Mouse (Mus musculus): ENCODE data around the gene Fcgr4. TPM values are rescaled to one million over a fixed set of nuclear protein-coding genes. Genes with fewer than 3 reads are reported as not detected.
"Not testable (repeated sequence)": the region's sequence is repeated elsewhere in the genome, so short reads cannot be mapped to it uniquely, and the experiment has no call there.

The Fcgr4 gene
- polyA plus RNA-seq, 1 experiment, result 2.7 TPM

DNA sequence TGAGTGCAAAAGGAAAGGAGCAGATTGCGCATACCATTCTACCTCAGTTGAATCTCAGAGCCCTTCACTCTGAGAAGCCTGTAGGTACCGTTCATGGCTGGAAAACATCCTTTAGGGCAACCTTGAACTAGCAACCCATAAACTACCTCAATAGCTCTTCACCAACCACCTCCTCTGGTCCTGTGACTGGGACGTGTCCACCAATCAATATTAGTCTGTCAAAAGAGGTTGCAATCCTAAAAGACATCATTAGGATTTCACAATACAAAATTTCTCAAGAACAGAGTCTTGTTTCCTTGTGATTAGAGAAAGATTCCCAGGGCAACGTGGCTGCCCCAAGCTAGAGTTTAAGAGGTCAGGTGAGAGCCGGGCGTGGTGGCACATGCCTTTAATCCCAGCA lies 34.6 kb downstream of the Fcgr4 start:
- DNase-seq (ENCODE audit: low spot score), result no peak

DNA sequence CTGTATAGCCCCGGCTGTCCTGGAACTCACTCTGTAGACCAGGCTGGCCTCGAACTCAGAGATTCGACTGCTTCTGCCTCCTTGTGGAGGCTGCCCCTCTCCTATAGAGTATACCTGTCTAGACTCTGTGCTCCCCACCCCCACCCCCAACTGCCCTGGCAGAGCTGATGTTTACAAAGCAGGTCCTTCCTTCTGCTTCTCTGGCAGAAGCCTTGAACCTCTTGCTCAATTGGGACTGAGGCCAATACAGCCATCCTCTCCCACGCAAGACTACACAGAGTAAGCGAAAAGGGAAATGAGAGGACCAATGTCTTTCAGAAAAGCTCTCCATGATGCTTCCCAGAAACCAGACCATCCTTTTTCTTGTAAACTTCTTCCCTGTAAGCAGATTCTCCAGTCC lies 38.5 kb downstream of the Fcgr4 start:
- no peak for DNase-seq (ENCODE audit: low spot score)

DNA sequence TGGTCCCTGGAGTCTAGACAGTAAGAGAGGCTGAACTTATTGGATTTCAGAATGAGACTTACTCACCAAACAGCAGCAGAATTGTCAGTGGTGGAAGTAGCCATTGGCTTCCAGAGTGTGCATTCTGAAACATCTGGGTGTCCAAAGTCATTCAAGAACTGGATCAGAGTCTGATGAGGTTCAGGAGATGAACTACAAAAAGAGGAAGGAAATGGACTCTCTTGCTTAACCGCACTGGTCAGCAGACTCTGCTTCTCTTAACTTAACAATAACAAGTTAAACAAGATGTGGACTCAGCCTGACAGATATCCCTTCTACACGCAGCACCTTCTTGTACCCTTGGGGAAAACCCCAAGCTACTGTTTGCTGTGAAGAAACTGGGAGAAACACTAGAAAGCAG lies 40.5 kb downstream of the Fcgr4 start:
- no peak for DNase-seq (ENCODE audit: low spot score)

DNA sequence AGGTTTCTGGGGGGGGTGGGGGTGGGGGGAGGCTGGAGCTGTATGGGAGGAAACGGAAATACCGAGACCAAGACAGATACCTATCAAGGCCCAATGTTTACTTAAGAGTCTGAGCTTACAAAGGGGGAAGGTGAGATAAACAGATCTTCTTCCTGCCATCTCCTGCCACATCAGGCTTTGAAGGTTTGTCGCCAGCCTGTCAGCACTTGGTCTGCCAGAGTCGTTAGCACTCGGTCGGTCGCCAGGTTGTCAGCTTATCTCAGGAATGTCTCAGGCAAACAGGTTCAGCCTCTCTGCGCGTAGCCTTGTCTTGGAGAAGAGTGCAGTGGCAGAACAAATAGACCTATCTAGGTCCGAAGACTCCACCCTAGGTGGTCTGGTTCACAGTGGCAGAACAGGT lies 41.7 kb downstream of the Fcgr4 start:
- DNase-seq (ENCODE audit: low spot score), result no peak

DNA sequence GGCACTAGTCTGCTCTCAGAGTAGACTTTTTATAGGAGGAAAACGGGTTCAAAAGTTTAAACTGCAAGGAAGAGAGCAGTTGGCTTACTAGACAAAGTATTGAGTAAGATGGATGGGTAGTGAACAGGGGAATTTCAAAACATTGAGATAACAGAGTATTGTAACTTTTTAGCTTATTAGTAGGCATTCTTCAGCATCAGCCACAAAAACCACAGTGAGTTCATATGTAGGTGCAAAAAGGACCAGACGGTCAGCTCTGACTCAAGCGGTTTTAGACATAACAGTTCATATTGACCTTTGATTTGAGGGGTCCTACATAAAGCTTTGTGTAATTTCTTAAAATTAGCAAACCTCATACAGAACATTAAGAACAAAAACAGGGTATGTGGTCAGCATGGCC lies 42.8 kb downstream of the Fcgr4 start:
- no peak for DNase-seq (ENCODE audit: low spot score)

DNA sequence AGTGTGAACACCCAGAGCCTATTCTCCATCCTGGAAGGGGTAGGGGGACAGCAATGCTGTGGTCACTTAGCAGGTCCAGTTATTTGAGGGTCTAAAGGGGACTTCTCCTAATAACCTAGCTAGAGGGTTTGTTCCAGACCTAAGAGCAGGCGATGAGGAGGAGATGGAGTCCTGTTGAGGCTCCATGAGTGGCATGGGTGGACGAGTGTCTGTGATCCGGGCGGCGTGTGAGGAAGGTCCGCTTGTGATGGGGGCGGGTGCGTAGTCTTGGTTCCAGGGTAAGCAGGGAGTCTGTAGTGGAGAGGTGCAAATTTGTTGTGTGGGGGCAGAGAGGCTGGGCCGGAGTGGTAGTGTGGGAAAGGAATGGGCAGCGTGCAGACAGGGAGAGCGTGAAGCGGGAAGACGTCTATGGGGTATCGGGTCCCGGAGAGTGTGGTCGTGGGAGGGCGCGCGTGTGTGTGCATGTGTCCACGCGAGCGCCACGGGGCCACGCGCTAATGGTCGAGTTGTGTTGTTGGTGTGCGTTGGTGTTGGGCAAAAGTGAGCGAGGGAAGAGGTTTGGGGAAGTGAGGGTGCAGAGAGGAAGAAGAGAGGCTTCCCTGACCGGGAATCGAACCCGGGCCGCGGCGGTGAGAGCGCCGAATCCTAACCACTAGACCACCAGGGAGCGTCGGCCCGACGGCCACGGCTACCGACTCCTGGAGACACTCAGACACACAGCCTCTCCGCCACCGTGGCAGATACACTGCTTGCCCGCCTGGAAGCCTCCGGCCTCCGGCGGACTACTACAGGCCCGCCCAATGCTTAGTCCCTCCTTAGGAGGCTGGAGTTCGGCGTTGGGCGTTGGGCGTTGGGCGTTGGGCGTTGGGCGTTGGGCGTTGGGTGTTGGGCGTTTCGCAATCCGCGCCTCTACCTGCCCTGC lies 45.1 kb downstream of the Fcgr4 start:
- DNase-seq (ENCODE audit: low spot score), result peak; percentile 53

DNA sequence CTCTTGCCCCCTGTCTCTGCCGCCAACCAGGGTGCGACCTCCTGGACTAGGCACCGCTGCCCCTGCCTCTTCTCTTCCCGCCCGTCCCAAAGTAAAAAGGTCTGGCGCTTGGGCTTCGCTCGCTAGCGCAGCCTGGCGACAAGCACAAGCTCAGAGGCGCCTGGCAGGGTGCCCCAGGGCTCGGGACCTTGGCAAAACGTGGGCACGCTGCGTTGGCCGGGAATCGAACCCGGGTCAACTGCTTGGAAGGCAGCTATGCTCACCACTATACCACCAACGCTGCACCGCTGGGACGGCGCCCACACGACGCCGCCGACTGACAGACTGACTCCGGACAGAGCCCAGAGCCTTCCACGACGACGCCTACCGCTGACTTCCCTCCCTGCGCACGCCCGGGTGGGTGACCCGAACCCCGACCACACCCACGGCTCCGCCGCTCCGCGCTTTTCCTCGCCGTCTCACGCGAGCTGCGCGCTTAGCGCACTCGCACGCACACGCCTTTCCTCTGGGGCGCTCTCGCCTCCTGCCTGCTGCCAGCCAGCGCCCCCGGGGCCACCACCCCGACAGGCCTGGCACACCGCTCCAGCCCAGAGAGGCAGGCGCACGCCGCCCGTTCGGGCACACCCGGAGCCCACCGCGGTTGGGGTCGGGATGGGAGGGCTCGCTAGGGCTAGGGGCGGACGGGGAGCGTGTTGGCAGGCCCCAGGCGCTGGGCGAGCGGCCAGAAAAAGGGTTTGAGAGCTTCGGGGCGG lies 45.9 kb downstream of the Fcgr4 start, which contains the start of gene Fcgr3:
Fcgr3 (minus strand) TSS at position 445 of the 752 bp plus-strand sequence.
- peak; percentile 91 for DNase-seq (ENCODE audit: low spot score)

DNA sequence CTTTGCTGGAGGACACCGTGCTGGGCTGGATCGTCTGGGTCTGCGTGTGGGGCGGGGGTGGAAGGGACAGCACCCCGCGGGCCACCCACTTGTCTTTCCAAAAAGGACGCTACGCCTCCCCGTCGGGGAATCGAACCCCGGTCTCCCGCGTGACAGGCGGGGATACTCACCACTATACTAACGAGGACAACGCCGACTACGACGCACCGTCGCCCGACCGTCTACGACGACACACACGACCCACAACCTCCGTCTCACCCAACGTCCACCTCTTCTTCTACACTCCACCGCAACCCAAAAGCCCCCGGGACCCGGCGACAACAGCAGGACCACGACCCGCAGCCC lies 46.5 kb downstream of the Fcgr4 start:
- DNase-seq (ENCODE audit: low spot score), result not testable (repeated sequence)

DNA sequence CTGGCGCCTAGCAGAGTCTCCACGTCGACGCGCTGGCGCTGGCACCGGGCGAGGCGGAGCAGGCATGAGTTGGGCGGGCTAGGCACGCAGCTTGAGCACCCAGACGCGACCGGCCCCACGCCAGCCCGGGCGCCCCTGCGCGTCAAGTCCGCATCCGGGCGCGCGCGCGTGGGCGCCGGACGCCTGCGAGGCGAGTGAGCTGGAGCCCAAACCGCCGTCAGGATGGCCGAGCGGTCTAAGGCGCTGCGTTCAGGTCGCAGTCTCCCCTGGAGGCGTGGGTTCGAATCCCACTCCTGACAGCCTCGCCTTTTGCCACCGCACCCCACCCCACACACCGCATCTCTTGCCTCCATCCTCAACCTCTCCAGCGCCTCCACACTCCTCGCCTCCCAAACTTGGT lies 47.0 kb downstream of the Fcgr4 start:
- peak; percentile 52 for DNase-seq (ENCODE audit: low spot score)

DNA sequence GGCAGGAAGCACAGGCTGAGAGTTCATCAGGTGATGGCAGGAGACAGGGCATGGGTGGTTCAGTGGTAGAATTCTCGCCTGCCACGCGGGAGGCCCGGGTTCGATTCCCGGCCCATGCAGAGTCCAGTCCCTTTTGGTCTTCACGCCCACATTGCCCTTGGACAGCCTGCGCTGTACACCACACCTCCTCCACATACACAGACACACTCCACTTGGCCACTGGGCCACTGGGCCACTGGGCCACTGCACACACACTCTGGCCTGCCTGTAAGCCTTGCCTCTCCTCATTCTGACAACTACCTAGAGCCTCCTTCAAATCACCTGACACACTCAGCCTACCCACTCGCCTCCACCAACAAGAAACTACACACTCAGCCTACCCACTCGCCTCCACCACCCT lies 47.9 kb downstream of the Fcgr4 start:
- not testable (repeated sequence) for DNase-seq (ENCODE audit: low spot score)

DNA sequence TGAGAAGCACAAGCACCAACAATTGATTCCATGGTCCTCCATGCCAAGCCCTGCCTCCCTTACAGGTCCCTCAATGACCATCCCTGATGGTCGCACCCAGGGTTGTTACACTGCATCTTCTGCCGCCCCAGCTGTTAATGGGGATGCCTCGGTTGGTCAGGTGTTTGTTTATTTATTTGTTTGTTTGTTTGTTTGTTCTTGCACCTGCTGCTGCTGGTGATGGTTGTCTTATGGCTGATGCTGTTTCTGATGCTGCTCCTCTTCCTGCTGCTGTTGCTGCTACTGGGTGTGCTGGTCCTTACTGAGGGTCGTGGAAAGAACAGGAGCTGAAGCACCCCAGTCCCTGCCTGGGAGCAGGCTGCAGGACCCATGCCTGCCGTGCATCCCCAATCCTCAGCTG lies 49.2 kb downstream of the Fcgr4 start:
- not testable (repeated sequence) for DNase-seq (ENCODE audit: low spot score)

DNA sequence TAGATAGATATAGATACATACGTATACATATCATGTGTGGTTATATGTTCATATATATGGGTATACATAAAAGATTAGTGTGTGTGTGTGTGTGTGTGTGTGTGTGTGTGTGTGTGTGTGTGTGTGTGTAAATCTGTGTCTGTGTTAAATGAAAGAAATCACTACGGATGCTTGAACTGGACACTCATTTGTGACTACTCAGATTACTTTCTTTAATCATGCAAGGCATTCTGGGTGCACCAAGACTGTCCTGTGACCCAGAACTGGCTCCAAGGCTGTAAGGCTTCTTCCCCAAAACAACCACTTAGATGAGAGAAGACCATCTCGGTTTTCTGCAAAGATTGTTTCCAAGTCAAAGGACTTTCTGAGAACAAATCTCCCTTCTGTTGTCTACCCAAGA lies 50.8 kb downstream of the Fcgr4 start:
- not testable (repeated sequence) for DNase-seq (ENCODE audit: low spot score)

DNA sequence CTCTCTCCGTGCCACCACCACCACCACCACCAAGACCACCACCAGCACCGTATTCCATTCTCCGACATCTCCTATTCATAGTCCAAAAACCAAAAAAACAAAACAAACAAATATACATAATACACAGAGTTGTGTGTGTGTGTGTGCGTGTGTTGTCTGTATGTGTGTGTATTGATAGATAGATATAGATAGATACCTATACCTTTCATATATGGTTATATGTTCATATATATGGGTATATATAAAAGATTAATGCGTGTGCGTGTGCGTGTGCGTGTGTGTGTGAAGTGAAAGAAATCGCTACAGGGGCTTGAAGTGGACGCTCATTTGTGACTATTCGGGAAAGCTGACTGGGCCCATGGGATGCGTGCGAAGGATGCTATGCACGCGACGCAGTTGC lies 52.2 kb downstream of the Fcgr4 start:
- DNase-seq (ENCODE audit: low spot score), result not testable (repeated sequence)

DNA sequence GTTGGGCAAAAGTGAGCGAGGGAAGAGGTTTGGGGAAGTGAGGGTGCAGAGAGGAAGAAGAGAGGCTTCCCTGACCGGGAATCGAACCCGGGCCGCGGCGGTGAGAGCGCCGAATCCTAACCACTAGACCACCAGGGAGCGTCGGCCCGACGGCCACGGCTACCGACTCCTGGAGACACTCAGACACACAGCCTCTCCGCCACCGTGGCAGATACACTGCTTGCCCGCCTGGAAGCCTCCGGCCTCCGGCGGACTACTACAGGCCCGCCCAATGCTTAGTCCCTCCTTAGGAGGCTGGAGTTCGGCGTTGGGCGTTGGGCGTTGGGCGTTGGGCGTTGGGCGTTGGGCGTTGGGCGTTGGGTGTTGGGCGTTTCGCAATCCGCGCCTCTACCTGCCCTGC lies 53.0 kb downstream of the Fcgr4 start:
- DNase-seq (ENCODE audit: low spot score), result not testable (repeated sequence)

DNA sequence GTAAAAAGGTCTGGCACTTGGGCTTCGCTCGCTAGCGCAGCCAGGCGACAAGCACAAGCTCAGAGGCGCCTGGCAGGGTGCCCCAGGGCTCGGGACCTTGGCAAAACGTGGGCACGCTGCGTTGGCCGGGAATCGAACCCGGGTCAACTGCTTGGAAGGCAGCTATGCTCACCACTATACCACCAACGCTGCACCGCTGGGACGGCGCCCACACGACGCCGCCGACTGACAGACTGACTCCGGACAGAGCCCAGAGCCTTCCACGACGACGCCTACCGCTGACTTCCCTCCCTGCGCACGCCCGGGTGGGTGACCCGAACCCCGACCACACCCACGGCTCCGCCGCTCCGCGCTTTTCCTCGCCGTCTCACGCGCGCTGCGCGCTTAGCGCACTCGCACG lies 53.5 kb downstream of the Fcgr4 start:
- DNase-seq (ENCODE audit: low spot score), result not testable (repeated sequence)

DNA sequence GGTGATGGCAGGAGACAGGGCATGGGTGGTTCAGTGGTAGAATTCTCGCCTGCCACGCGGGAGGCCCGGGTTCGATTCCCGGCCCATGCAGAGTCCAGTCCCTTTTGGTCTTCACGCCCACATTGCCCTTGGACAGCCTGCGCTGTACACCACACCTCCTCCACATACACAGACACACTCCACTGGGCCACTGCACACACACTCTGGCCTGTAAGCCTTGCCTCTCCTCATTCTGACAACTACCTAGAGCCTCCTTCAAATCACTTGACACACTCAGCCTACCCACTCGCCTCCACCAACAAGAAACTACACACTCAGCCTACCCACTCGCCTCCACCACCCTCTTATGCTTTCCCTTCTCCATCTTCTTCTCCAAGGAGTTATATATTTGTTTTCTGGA lies 55.6 kb downstream of the Fcgr4 start:
- DNase-seq (ENCODE audit: low spot score), result not testable (repeated sequence)

DNA sequence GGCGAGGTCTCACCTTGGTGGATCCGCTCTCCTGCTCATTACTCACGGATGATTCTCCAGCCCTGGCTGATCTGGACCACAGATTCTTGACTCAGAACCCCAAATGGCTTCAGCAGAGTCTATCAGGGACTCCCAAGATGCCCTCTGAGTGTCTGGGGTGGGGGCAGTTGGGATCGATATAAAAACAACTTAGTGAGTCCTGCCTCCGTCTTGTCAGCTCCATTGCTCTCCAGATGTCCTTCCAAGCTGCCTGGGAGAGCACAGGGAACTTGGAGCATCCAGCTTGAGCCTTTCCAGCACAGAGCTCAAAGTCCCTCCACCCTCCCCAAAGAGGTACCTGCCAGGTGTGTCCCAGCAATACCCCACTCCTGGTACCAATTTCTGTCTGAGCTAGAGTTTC lies 57.5 kb downstream of the Fcgr4 start:
- DNase-seq (ENCODE audit: low spot score), result not testable (repeated sequence)

DNA sequence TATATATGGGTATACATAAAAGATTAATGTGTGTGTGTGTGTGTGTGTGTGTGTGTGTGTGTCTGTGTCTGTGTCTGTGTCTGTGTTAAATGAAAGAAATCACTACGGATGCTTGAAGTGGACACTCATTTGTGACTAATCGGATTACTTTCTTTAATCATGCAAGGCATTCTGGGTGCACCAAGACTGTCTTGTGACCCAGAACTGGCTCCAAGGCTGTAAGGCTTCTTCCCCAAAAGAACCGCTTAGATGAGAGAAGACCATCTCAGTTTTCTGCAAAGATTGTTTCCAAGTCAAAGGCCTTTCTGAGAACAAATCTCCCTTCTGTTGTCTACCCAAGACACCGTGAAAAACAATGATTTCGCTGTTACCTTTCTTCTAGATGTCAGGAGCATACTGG lies 58.5 kb downstream of the Fcgr4 start:
- not testable (repeated sequence) for DNase-seq (ENCODE audit: low spot score)

DNA sequence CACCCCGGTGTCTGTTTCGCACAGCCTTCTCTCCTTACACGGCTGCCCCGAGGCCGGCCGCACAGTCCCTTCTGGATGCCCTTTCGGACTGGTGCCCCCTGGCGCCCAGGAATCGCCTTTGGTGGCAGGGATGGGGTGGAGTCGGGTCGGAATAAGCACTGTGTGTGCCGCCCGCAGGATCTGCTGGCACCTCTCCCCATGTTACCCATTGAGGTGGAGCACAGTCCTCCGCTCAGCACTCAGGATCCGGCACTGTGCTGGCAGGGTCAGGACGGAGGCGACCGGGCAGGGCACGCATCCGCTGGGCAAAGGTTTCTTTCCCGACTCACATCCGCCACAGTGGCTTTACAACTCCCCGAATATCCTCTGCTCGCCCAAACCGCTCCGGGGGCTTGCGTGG lies 59.2 kb downstream of the Fcgr4 start:
- DNase-seq (ENCODE audit: low spot score), result peak; percentile 59

DNA sequence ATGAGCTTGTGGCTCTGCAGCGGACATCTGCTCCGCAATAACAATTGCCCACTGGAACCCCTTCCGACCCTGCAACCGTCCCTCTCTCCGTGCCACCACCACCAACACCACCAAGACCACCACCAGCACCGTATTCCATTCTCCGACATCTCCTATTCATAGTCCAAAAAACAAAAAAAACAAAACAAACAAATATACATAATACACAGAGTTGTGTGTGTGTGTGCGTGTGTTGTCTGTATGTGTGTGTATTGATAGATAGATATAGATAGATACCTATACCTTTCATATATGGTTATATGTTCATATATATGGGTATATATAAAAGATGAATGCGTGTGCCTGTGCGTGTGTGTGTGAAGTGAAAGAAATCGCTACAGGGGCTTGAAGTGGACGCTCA lies 59.7 kb downstream of the Fcgr4 start:
- DNase-seq (ENCODE audit: low spot score), result not testable (repeated sequence)

DNA sequence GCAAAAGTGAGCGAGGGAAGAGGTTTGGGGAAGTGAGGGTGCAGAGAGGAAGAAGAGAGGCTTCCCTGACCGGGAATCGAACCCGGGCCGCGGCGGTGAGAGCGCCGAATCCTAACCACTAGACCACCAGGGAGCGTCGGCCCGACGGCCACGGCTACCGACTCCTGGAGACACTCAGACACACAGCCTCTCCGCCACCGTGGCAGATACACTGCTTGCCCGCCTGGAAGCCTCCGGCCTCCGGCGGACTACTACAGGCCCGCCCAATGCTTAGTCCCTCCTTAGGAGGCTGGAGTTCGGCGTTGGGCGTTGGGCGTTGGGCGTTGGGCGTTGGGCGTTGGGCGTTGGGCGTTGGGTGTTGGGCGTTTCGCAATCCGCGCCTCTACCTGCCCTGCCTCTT lies 60.6 kb downstream of the Fcgr4 start:
- not testable (repeated sequence) for DNase-seq (ENCODE audit: low spot score)
